Mouse (Mus musculus) intestine, postnatal 0 days (tissue): ENCODE results near the gene Gm21976. TPM values are rescaled to one million over a fixed set of nuclear protein-coding genes. Genes with fewer than 3 reads are reported as not detected.

Experiments
- ATAC-seq: fragments of 200-750 bp; cut with Nextera tagmentation; 2 replicates; pipeline ENCODE4 v1.8.0; 2017; ENCODE audit warnings: mild to moderate bottlenecking, moderate TSS enrichment, moderate library complexity
- H3K27ac ChIP-seq: fragments of 300-500 bp; sonication (generic); 2 replicates; pipeline ENCODE4 v1.5.1; 2014; ENCODE audit warnings: mild to moderate bottlenecking, low read depth, low read length, moderate library complexity
- H3K27me3 ChIP-seq: fragments of 300-500 bp; sonication (generic); replicated peaks from 2 replicates; pipeline ENCODE4 v1.6.1; 2014; ENCODE audit warnings: low read length, mixed read lengths; ENCODE audit not compliant: control insufficient read depth, insufficient read depth
- H3K36me3 ChIP-seq: fragments of 300-500 bp; sonication (generic); 2 replicates; pipeline ENCODE4 v1.6.1; 2014; ENCODE audit warnings: mild to moderate bottlenecking, moderate library complexity; ENCODE audit not compliant: control insufficient read depth, insufficient read depth
- H3K4me1 ChIP-seq: fragments of 300-500 bp; sonication (generic); replicated peaks from 2 replicates; pipeline ENCODE4 v1.6.1; 2014; ENCODE audit warnings: antibody characterized with exemption, low read length, mixed read lengths; ENCODE audit not compliant: control insufficient read depth, insufficient read depth
- H3K4me2 ChIP-seq: fragments of 300-500 bp; sonication (generic); replicated peaks from 2 replicates; pipeline ENCODE4 v1.6.1; 2014; ENCODE audit warnings: low read depth, mild to moderate bottlenecking, moderate library complexity
- H3K4me3 ChIP-seq: fragments of 300-500 bp; sonication (generic); 2 replicates; pipeline ENCODE4 v1.5.1; 2014; ENCODE audit warnings: low read depth, low read length
- H3K9ac ChIP-seq: fragments of 300-500 bp; sonication (generic); 2 replicates; pipeline ENCODE4 v1.6.1; 2014; ENCODE audit warnings: mild to moderate bottlenecking, low read depth, low read length
- H3K9me3 ChIP-seq: fragments of 300-500 bp; sonication (generic); 2 replicates; pipeline ENCODE4 v1.6.1; 2016; ENCODE audit warnings: mixed run types; ENCODE audit not compliant: control insufficient read depth
- CTCF ChIP-seq: sonication (generic); IDR thresholded peaks from 2 replicates; pipeline ENCODE4 v1.5.1; 2016; ENCODE audit warnings: low read depth, mild to moderate bottlenecking, control low read depth, antibody characterized with exemption, moderate library complexity
- WGBS: fragments of 180-500 bp; shearing (Covaris S2); extraction: QIAGEN DNeasy Blood & Tissue Kit; methylation state at CpG from one replicate; pipeline ENCODE4 v1.1.7; 2014; 5-methylcytosine and 5-hydroxymethylcytosine counted together
- polyA plus RNA-seq: library from polyadenylated mRNA; unstranded; fragments of >200 nt; fragmentation: Nextera tagmentation; extraction: Ambion mirVana; gene quantifications from 2 replicates; pipeline ENCODE4 v1.2.1, GENCODE M21; 2015

Gm21976 gene
- not detected in 2 replicates for polyA plus RNA-seq

GRCm38 (mm10) chr13:98279686-98280085 lies at the start of gene Gm21976:
Gene Gm21976, plus strand, starts transcription at chr13:98279887.
- H3K9ac ChIP-seq: no peak within 1 kb of the TSS
- no peaks in the 10 kb centered on the region for H3K4me1 ChIP-seq
- H3K4me2 ChIP-seq: no peak within 1 kb of the TSS
- no peaks in the 10 kb centered on the region for H3K27me3 ChIP-seq
- no peak for TF ChIP-seq CTCF
- H3K9me3 ChIP-seq: no peaks in the 10 kb centered on the region
- H3K27ac ChIP-seq: no peak within 1 kb of the TSS
- 78% methylated on average over 5 of the region's 5 CpGs for WGBS
- H3K36me3 ChIP-seq: peaks cover 16% of the 10 kb centered on the region; the same call in 1 of the 2 replicates
- H3K4me3 ChIP-seq: no peak within 1 kb of the TSS
- no peak for ATAC-seq

GRCm38 (mm10) chr13:98230511-98230910 lies 49.2 kb upstream of the Gm21976 start:
- no peak for TF ChIP-seq CTCF
- no peak overlapping the region for H3K4me2 ChIP-seq
- ATAC-seq: no peak
- H3K4me3 ChIP-seq: no peak overlapping the region
- no peaks in the 10 kb centered on the region for H3K27me3 ChIP-seq
- H3K4me1 ChIP-seq: no peaks in the 10 kb centered on the region
- no peaks in the 10 kb centered on the region for H3K36me3 ChIP-seq
- no peak overlapping the region for H3K27ac ChIP-seq
- WGBS: 96% methylated on average over 1 of the region's 1 CpGs
- no peaks in the 10 kb centered on the region for H3K9me3 ChIP-seq
- no peak overlapping the region for H3K9ac ChIP-seq

DNA sequence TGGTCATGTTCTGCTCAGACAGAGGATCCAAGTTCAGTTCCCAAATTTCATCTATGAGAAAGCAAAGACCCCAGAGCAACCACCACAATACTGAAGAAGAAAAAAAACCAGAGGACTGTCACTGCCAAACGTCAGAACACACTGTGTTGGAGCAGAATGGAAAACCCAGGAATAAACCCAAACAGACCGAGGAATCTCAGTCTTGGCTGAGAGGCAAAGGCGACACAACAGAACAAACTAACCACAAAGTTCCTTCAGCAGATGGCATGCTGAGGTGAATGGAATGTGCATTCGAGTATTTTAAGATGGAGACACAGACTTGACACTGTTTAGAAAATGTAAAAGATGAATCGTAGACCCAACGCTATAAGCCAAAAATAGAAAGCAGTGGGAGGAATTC lies 44.2 kb upstream of the Gm21976 start:
- Histone ChIP-seq H3K4me2 (no peak overlapping the region), H3K4me1 (no peaks in the 10 kb centered on the region), H3K4me3 (no peak overlapping the region), H3K27me3 (no peaks in the 10 kb centered on the region), H3K36me3 (no peaks in the 10 kb centered on the region), H3K9ac (no peak overlapping the region), H3K9me3 (no peaks in the 10 kb centered on the region), H3K27ac (no peak overlapping the region)
- TF ChIP-seq CTCF: no peak
- 55% methylated on average over 6 of the region's 6 CpGs for WGBS
- no peak for ATAC-seq

- WGBS: 17% methylated on average over 12 of the region's 12 CpGs
- Histone ChIP-seq H3K27ac (no peak overlapping the region), H3K9me3 (no peaks in the 10 kb centered on the region), H3K4me1 (no peaks in the 10 kb centered on the region), H3K27me3 (no peaks in the 10 kb centered on the region), H3K36me3 (no peaks in the 10 kb centered on the region), H3K4me2 (no peak overlapping the region), H3K9ac (no peak overlapping the region), H3K4me3 (no peak overlapping the region)
- no peak for ATAC-seq
- TF ChIP-seq CTCF: peak; percentile 88
These were observed 39.6 kb upstream of the Gm21976 start for GRCm38 (mm10) chr13:98239978-98240641.

DNA sequence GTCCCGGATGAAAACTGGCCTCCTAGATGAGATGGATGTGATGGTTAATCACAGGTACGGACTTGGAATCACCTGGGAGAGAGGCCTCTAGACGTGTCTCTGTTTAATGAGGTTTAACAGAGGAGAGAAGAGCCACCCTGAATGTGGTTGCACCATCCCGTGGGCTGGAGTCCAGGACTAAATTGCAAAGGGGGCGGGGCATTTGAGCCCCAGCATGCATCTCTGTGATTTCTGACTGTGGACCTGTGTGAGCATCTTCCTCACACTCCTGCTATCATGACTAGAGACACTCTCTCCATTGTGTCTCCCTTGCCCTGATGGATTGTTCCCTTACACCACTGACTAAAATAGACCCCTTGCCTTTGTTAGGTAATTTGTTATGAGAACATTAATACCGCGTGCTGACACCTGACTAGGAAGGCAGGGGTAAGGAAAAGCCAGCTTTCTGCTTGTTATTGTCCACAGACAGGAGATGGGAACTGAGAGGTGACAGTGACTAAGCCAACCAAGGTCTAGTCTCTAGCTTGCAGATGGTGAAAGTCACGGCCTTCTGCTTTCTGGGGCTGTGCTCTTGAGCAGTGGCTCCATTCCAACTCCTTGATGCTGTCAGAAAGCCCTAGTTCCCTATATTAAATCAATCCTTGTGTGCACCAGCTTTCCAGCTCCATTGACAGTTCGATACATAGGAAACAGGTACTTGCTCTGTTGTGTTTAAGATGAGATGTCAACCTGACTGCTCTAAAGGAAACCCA lies 38.0 kb upstream of the Gm21976 start:
- H3K4me3 ChIP-seq: no peak overlapping the region
- no peak overlapping the region for H3K27ac ChIP-seq
- ATAC-seq: no peak
- 65% methylated on average over 9 of the region's 9 CpGs for WGBS
- no peaks in the 10 kb centered on the region for H3K9me3 ChIP-seq
- H3K27me3 ChIP-seq: no peaks in the 10 kb centered on the region
- H3K4me2 ChIP-seq: no peak overlapping the region
- TF ChIP-seq CTCF: no peak
- no peak overlapping the region for H3K9ac ChIP-seq
- H3K4me1 ChIP-seq: no peaks in the 10 kb centered on the region
- no peaks in the 10 kb centered on the region for H3K36me3 ChIP-seq

GRCm38 (mm10) chr13:98244571-98245350 lies 34.9 kb upstream of the Gm21976 start:
- no peaks in the 10 kb centered on the region for H3K9me3 ChIP-seq
- no peak for TF ChIP-seq CTCF
- ATAC-seq: no peak
- H3K9ac ChIP-seq: no peak overlapping the region
- H3K4me2 ChIP-seq: no peak overlapping the region
- no peaks in the 10 kb centered on the region for H3K27me3 ChIP-seq
- H3K4me3 ChIP-seq: no peak overlapping the region
- WGBS: 68% methylated on average over 5 of the region's 5 CpGs
- H3K27ac ChIP-seq: no peak overlapping the region
- peaks cover 24% of the 10 kb centered on the region for H3K36me3 ChIP-seq
- no peaks in the 10 kb centered on the region for H3K4me1 ChIP-seq
